Mouse (Mus musculus) forebrain, embryonic 15.5 days (tissue): Measurements from ENCODE around the gene Gm13276. TPM values are rescaled to one million over a fixed set of nuclear protein-coding genes. Genes with fewer than 3 reads are reported as not detected.

Experiments
- polyA plus RNA-seq: library from polyadenylated mRNA; unstranded; fragments of >200 nt; fragmentation: Nextera tagmentation; extraction: Ambion mirVana; gene quantifications from 2 replicates; pipeline ENCODE4 v1.2.1, GENCODE M21; 2015

Gm13276 gene
- polyA plus RNA-seq, 1 experiment from 2014 or later, result not detected

Other genes with a start within 250 kb of the Gm13276 start
- gene Ifna15, start 227.5 kb upstream of the Gm13276 start, polyA plus RNA-seq, result not detected in 2 replicates
- not detected in 2 replicates for gene Ifna14, start 213.9 kb upstream of the Gm13276 start, polyA plus RNA-seq
- gene Ifna9, start 193.3 kb upstream of the Gm13276 start, polyA plus RNA-seq, result not detected in 2 replicates
- gene Ifna12, start 182.3 kb upstream of the Gm13276 start, polyA plus RNA-seq, result not detected in 2 replicates
- gene C87499, start 151.3 kb upstream of the Gm13276 start, polyA plus RNA-seq, result not detected in 2 replicates
- not detected in 2 replicates for gene Ifna13, start 141.2 kb upstream of the Gm13276 start, polyA plus RNA-seq
- not detected in 2 replicates for gene Ifna16, start 108.8 kb upstream of the Gm13276 start, polyA plus RNA-seq
- gene Ifna2, start 101.8 kb upstream of the Gm13276 start, polyA plus RNA-seq, result not detected in 2 replicates
- not detected in 2 replicates for gene Ifnab, start 94.3 kb upstream of the Gm13276 start, polyA plus RNA-seq
- gene Gm26566, start 63.9 kb upstream of the Gm13276 start, polyA plus RNA-seq, result 1.6 and 2.3 TPM in 2 replicates
- 117 and 128 TPM in 2 replicates for gene Klhl9, start 63.2 kb upstream of the Gm13276 start, polyA plus RNA-seq
- gene Gm13271, start 30.8 kb upstream of the Gm13276 start, polyA plus RNA-seq, result not detected in 2 replicates
- 0.14 TPM in 1 of 2 replicates, not detected in the other for gene Gm13283, start 25.6 kb upstream of the Gm13276 start, polyA plus RNA-seq
- not detected in 2 replicates for gene Gm13290, start 11.9 kb upstream of the Gm13276 start, polyA plus RNA-seq
- gene Gm13289, start 8.8 kb upstream of the Gm13276 start, polyA plus RNA-seq, result not detected in 2 replicates
- gene Gm13272, start 5.9 kb upstream of the Gm13276 start, polyA plus RNA-seq, result not detected in 2 replicates
- 0.20 TPM in 1 of 2 replicates, not detected in the other for gene Ifnz, start 3.6 kb upstream of the Gm13276 start, polyA plus RNA-seq
- gene Gm13277, start 2.9 kb downstream of the Gm13276 start, polyA plus RNA-seq, result not detected in 2 replicates
- gene Gm13278, start 5.8 kb downstream of the Gm13276 start, polyA plus RNA-seq, result not detected in 2 replicates
- gene Gm13275, start 8.8 kb downstream of the Gm13276 start, polyA plus RNA-seq, result not detected in 2 replicates
- gene Gm13279, start 11.7 kb downstream of the Gm13276 start, polyA plus RNA-seq, result not detected in 2 replicates
- gene Gm13285, start 14.0 kb downstream of the Gm13276 start, polyA plus RNA-seq, result not detected in 2 replicates
- gene Gm13287, start 17.5 kb downstream of the Gm13276 start, polyA plus RNA-seq, result not detected in 2 replicates
- not detected in 2 replicates for gene Gm13288, start 19.8 kb downstream of the Gm13276 start, polyA plus RNA-seq
- gene Ifna7, start 30.5 kb downstream of the Gm13276 start, polyA plus RNA-seq, result not detected in 2 replicates
- not detected in 2 replicates for gene Ifna11, start 34.2 kb downstream of the Gm13276 start, polyA plus RNA-seq
- gene Ifna6, start 41.7 kb downstream of the Gm13276 start, polyA plus RNA-seq, result not detected in 2 replicates
- not detected in 2 replicates for gene Ifna5, start 49.8 kb downstream of the Gm13276 start, polyA plus RNA-seq
- gene Ifna4, start 56.2 kb downstream of the Gm13276 start, polyA plus RNA-seq, result not detected in 2 replicates
- not detected in 2 replicates for gene Ifna1, start 64.4 kb downstream of the Gm13276 start, polyA plus RNA-seq
- not detected in 2 replicates for gene Ifne, start 94.5 kb downstream of the Gm13276 start, polyA plus RNA-seq